Mouse (Mus musculus) bone marrow macrophage, adult 2 months (primary cell): Measurements from ENCODE around the gene Olfr1290.

ENCODE experiments used
- CTCF ChIP-seq: IDR thresholded peaks from 2 replicates; pipeline ENCODE4 v1.5.1; 2012; ENCODE audit warnings: low read depth, mild to moderate bottlenecking, low read length, moderate library complexity
- POLR2A ChIP-seq: IDR thresholded peaks from 2 replicates; pipeline ENCODE4 v1.6.1; 2012; ENCODE audit warnings: mild to moderate bottlenecking, low read depth, low read length, borderline replicate concordance

GRCm38 (mm10) chr2:111473801-111474200 lies 19.8 kb downstream of the Olfr1290 start, which contains the start of gene Olfr1288:
- TF ChIP-seq CTCF (no peak), POLR2A (no peak)
